Mouse (Mus musculus) neural tube, embryonic 14.5 days (tissue): Measurements from ENCODE around the gene Lamtor5. TPM values are rescaled to one million over a fixed set of nuclear protein-coding genes. Genes with fewer than 3 reads are reported as not detected.
"Not testable (repeated sequence)": the region's sequence is repeated elsewhere in the genome, so short reads cannot be mapped to it uniquely, and the experiment has no call there.

Experiments
- ATAC-seq: fragments of 200-750 bp; cut with Nextera tagmentation; 2 replicates; pipeline ENCODE4 v1.8.0; 2017; ENCODE audit warnings: low read depth, mild to moderate bottlenecking, moderate TSS enrichment, moderate library complexity
- H3K27ac ChIP-seq: fragments of 300-500 bp; sonication (generic); 2 replicates; pipeline ENCODE4 v1.5.1; 2014; ENCODE audit warnings: low read depth, mild to moderate bottlenecking, control low read depth, low read length, moderate library complexity, mixed read lengths
- H3K27me3 ChIP-seq: fragments of 300-500 bp; sonication (generic); 2 replicates; pipeline ENCODE4 v1.6.1; 2014; ENCODE audit warnings: low read length; ENCODE audit not compliant: control insufficient read depth, insufficient read depth
- H3K36me3 ChIP-seq: fragments of 300-500 bp; sonication (generic); 2 replicates; pipeline ENCODE4 v1.6.1; 2014; ENCODE audit warnings: low read length, mixed read lengths; ENCODE audit not compliant: control insufficient read depth, insufficient read depth
- H3K4me1 ChIP-seq: fragments of 300-500 bp; sonication (generic); 2 replicates; pipeline ENCODE4 v1.6.1; 2014; ENCODE audit warnings: low read length; ENCODE audit not compliant: control insufficient read depth, insufficient read depth
- H3K4me2 ChIP-seq: fragments of 300-500 bp; sonication (generic); 2 replicates; pipeline ENCODE4 v1.6.1; 2014; ENCODE audit warnings: mild to moderate bottlenecking, low read depth, low read length, control low read depth
- H3K4me3 ChIP-seq: fragments of 300-500 bp; sonication (generic); 2 replicates; pipeline ENCODE4 v1.5.1; 2014; ENCODE audit warnings: low read depth, low read length, control low read depth, mixed read lengths
- H3K9ac ChIP-seq: fragments of 300-500 bp; sonication (generic); replicated peaks from 2 replicates; pipeline ENCODE4 v1.6.1; 2014; ENCODE audit warnings: low read depth, mild to moderate bottlenecking, control low read depth, low read length, mixed read lengths
- H3K9me3 ChIP-seq: fragments of 300-500 bp; sonication (generic); 2 replicates; pipeline ENCODE4 v1.6.1; 2016; ENCODE audit warnings: low read length; ENCODE audit not compliant: control insufficient read depth
- WGBS: fragments of 180-500 bp; shearing (Covaris S2); extraction: QIAGEN DNeasy Blood & Tissue Kit; methylation state at CpG from one replicate; pipeline ENCODE4 v1.1.7; 2014; 5-methylcytosine and 5-hydroxymethylcytosine counted together
- polyA plus RNA-seq: library from polyadenylated mRNA; unstranded; fragments of >200 nt; fragmentation: Nextera tagmentation; extraction: Ambion mirVana; gene quantifications from 2 replicates; pipeline ENCODE4 v1.2.1, GENCODE M21; 2014

Gene Lamtor5
- polyA plus RNA-seq, 1 experiment from 2014 or later = 204 TPM

GRCm38 (mm10) chr3:107286123-107286522 is 7.5 kb downstream of the Lamtor5 start:
- H3K27ac ChIP-seq = no peak overlapping the region
- 85% methylated on average over 2 of the region's 2 CpGs for WGBS

GRCm38 (mm10) chr3:107287346-107287745 is 8.7 kb downstream of the Lamtor5 start:
- no peaks in the 10 kb centered on the region for H3K27me3 ChIP-seq
- no peaks in the 10 kb centered on the region for H3K4me1 ChIP-seq
- H3K4me2 ChIP-seq = no peak overlapping the region
- H3K9ac ChIP-seq = no peak overlapping the region
- no peak overlapping the region for H3K4me3 ChIP-seq
- no peaks in the 10 kb centered on the region for H3K9me3 ChIP-seq
- H3K27ac ChIP-seq = no peak overlapping the region
- peaks cover 5% of the 10 kb centered on the region; the same call in 1 of the 2 replicates for H3K36me3 ChIP-seq
- ATAC-seq = no peak

More at GRCm38 (mm10) chr3:107286123-107286522, 7.5 kb downstream of the Lamtor5 start:
- no peak for ATAC-seq
- Histone ChIP-seq H3K9me3 (no peaks in the 10 kb centered on the region), H3K4me3 (no peak overlapping the region), H3K9ac (no peak overlapping the region), H3K4me1 (no peaks in the 10 kb centered on the region), H3K36me3 (peaks cover 5% of the 10 kb centered on the region), H3K27me3 (no peaks in the 10 kb centered on the region), H3K4me2 (no peak overlapping the region)

- 33% methylated on average over 9 of the region's 9 CpGs for WGBS
- Histone ChIP-seq H3K4me1 (no peaks in the 10 kb centered on the region), H3K36me3 (no peaks in the 10 kb centered on the region), H3K4me3 (no peak within 1 kb of the TSS), H3K27ac (no peak within 1 kb of the TSS), H3K4me2 (no peak within 1 kb of the TSS), H3K9ac (no peak within 1 kb of the TSS), H3K27me3 (no peaks in the 10 kb centered on the region), H3K9me3 (no peaks in the 10 kb centered on the region)
- no peak for ATAC-seq
Observed at GRCm38 (mm10) chr3:107290764-107291381, 12.2 kb downstream of the Lamtor5 start, which contains the start of gene Slc16a4. Gene Slc16a4, plus strand, starts transcription at chr3:107291230.

DNA sequence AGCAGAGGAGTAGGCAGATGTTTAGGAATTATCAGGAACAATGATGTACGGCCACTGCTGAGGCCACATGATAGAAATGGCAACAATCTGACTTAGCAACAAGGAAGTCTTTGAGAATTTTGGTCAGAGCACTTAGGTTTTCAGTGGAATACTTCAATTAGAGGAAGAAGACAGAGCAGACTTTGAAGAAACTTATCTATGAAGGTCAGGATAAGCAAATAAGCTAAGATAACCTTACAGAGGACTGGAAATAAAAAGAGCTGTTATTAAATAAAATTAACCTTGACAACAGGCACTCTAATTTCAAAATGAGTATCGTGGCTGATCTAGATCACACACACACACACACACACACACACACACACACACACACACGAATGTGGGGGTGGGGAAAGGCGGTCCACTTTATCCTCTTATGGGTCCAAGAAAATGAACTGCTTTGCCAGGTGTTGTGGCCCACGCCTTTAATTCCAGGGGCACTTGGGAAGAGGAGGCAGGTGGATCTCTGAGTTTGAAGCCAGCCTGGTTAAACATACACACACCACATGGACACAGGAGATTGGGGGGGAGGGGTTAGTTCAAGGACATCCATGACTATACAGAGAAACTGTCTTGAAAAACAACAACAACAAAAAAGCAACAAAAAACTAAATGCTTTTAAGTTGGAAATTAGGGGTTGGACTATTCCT is 17.2 kb downstream of the Lamtor5 start:
- Histone ChIP-seq H3K4me3 (no peak overlapping the region), H3K9me3 (no peaks in the 10 kb centered on the region), H3K36me3 (no peaks in the 10 kb centered on the region), H3K9ac (no peak overlapping the region), H3K27me3 (no peaks in the 10 kb centered on the region), H3K4me2 (no peak overlapping the region), H3K4me1 (no peaks in the 10 kb centered on the region), H3K27ac (no peak overlapping the region)
- no peak for ATAC-seq
- WGBS = 96% methylated on average over 5 of the region's 5 CpGs

- H3K27ac ChIP-seq, H3K9me3 ChIP-seq, H3K4me1 ChIP-seq, H3K36me3 ChIP-seq, ATAC-seq, H3K9ac ChIP-seq, H3K4me3 ChIP-seq, H3K27me3 ChIP-seq, H3K4me2 ChIP-seq: not testable (repeated sequence)
- 76% methylated on average over 4 of the region's 4 CpGs for WGBS
Observed at GRCm38 (mm10) chr3:107296917-107297316, 18.3 kb downstream of the Lamtor5 start.

GRCm38 (mm10) chr3:107317338-107317737 is 38.7 kb downstream of the Lamtor5 start:
- no peak for ATAC-seq

DNA sequence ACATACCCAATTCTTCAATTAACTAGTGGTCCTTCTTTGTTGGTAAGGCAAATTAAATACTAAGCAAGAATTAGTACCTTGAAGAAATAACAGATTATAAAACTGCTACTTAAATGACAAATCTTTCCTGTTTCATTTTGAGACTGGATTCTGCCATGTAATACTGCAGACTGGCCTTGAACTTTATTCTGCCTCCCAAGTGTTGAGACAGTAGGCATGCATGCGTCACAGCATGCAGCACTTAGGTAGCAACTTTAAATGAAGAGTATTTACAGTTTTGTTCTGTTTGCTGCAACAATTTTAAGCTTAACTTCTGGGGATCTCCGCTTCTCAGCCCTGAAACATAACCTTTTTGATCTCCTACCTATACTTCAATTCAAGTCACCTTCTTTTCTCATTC is 42.5 kb downstream of the Lamtor5 start:
- peaks cover 14% of the 10 kb centered on the region; the same call in 1 of the 2 replicates for H3K36me3 ChIP-seq
- no peak overlapping the region for H3K27ac ChIP-seq
- no peaks in the 10 kb centered on the region for H3K27me3 ChIP-seq
- no peak overlapping the region for H3K4me2 ChIP-seq
- no peak for ATAC-seq
- H3K4me1 ChIP-seq = peaks cover 10% of the 10 kb centered on the region
- 94% methylated on average over 2 of the region's 2 CpGs for WGBS
- no peaks in the 10 kb centered on the region for H3K9me3 ChIP-seq
- no peak overlapping the region for H3K4me3 ChIP-seq
- no peak overlapping the region for H3K9ac ChIP-seq

More at GRCm38 (mm10) chr3:107317338-107317737, 38.7 kb downstream of the Lamtor5 start:
- no peaks in the 10 kb centered on the region for H3K4me1 ChIP-seq
- H3K36me3 ChIP-seq = no peaks in the 10 kb centered on the region
- no peak overlapping the region for H3K4me3 ChIP-seq
- H3K9ac ChIP-seq = no peak overlapping the region
- H3K4me2 ChIP-seq = no peak overlapping the region
- H3K27ac ChIP-seq = no peak overlapping the region
- no peaks in the 10 kb centered on the region for H3K27me3 ChIP-seq
- WGBS = 95% methylated on average over 3 of the region's 3 CpGs
- no peaks in the 10 kb centered on the region for H3K9me3 ChIP-seq

GRCm38 (mm10) chr3:107321776-107322175 is 43.1 kb downstream of the Lamtor5 start:
- Histone ChIP-seq H3K27me3 (no peaks in the 10 kb centered on the region), H3K36me3 (peaks cover 14% of the 10 kb centered on the region; the same call in 1 of the 2 replicates), H3K4me2 (no peak overlapping the region), H3K4me1 (peaks cover 10% of the 10 kb centered on the region), H3K9ac (no peak overlapping the region), H3K9me3 (no peaks in the 10 kb centered on the region), H3K27ac (no peak overlapping the region), H3K4me3 (no peak overlapping the region)
- no peak for ATAC-seq

GRCm38 (mm10) chr3:107326442-107326841 is 47.8 kb downstream of the Lamtor5 start:
- H3K27me3 ChIP-seq = no peaks in the 10 kb centered on the region
- no peak overlapping the region for H3K4me3 ChIP-seq
- 98% methylated on average over 1 of the region's 1 CpGs for WGBS
- H3K36me3 ChIP-seq = peaks cover 23% of the 10 kb centered on the region; the same call in 1 of the 2 replicates
- no peak overlapping the region for H3K27ac ChIP-seq
- ATAC-seq = no peak
- H3K4me2 ChIP-seq = no peak overlapping the region
- H3K9ac ChIP-seq = no peak overlapping the region
- H3K4me1 ChIP-seq = peaks cover 28% of the 10 kb centered on the region
- H3K9me3 ChIP-seq = no peaks in the 10 kb centered on the region
